Mouse (Mus musculus): Measurements from ENCODE around the gene Swi5. TPM values are rescaled to one million over a fixed set of nuclear protein-coding genes. Genes with fewer than 3 reads are reported as not detected.

Swi5 gene
- polyA plus RNA-seq, 2 experiments, result 100.0 to 130 TPM

GRCm38 (mm10) chr2:32236760-32237487, 51.0 kb downstream of the Swi5 start:
- H3K36me3 ChIP-seq (replicated peaks; ENCODE audit: control insufficient read depth, insufficient read depth, low read depth), result no peaks in the 10 kb centered on the region; the same call in none of the 2 replicates
- peaks cover 5 to 11% of the 10 kb centered on the region in 2 experiments; a peak in 3 of 4 replicates for H3K4me1 ChIP-seq (replicated peaks; ENCODE audit: control insufficient read depth in 2 of 2, insufficient read depth in 2 of 2, low read length in 1 of 2)
- ATAC-seq (ENCODE audit: insufficient read depth), result peak; percentile 42
- H3K4me3 ChIP-seq (ENCODE audit: insufficient read depth in 1 of 2, low read depth in 2 of 2, low read length in 2 of 2), result peak overlapping the region; percentile 73 to 77
- peak overlapping the region; percentile 50 for H3K27ac ChIP-seq
- no peaks in the 10 kb centered on the region for H3K9me3 ChIP-seq (ENCODE audit: control insufficient read depth, low read length)
- H3K9ac ChIP-seq (replicated peaks), result peak overlapping the region; percentile 81
- TF ChIP-seq EP300 (IDR thresholded peaks at IDR 0.05; ENCODE audit: low read depth) (no peak), CTCF (IDR thresholded peaks at IDR 0.05; ENCODE audit: low read depth) (peak; percentile 57; the same call in 1 of the 2 replicates)
- H3K4me2 ChIP-seq (ENCODE audit: low read depth), result peak overlapping the region; percentile 91
- no peaks in the 10 kb centered on the region for H3K27me3 ChIP-seq (ENCODE audit: control insufficient read depth, insufficient read depth, low read length)
- peak; percentile 54 to 64 (median 56) for DNase-seq (ENCODE audit: low read depth in 3 of 3, low spot score in 3 of 3)
- under 1% methylated on average over 20 of the region's 20 CpGs for WGBS (ENCODE audit: insufficient replicate concordance)

- H3K9me3 ChIP-seq (ENCODE audit: control insufficient read depth, low read length), result no peaks in the 10 kb centered on the region
- no peaks in the 10 kb centered on the region for H3K27me3 ChIP-seq (ENCODE audit: control insufficient read depth, insufficient read depth, low read length)
- peak within 1 kb of the TSS; percentile 50 for H3K27ac ChIP-seq
- DNase-seq (ENCODE audit: low read depth in 3 of 3, low spot score in 3 of 3) (peak; percentile 89 to 90 (median 89)), ATAC-seq (ENCODE audit: insufficient read depth) (peak; percentile 92)
- under 1% methylated on average over 54 of the region's 54 CpGs for WGBS (ENCODE audit: insufficient replicate concordance)
- TF ChIP-seq CTCF (IDR thresholded peaks at IDR 0.05; ENCODE audit: low read depth) (no peak; the same call in 1 of the 2 replicates), EP300 (IDR thresholded peaks at IDR 0.05; ENCODE audit: low read depth) (no peak)
- peak within 1 kb of the TSS; percentile 73 to 81 for H3K4me3 ChIP-seq (ENCODE audit: insufficient read depth in 1 of 2, low read depth in 2 of 2, low read length in 2 of 2)
- H3K4me2 ChIP-seq (ENCODE audit: low read depth), result peak within 1 kb of the TSS; percentile 91
- H3K9ac ChIP-seq (replicated peaks), result peak within 1 kb of the TSS; percentile 81
- no peaks in the 10 kb centered on the region; the same call in 1 of the 2 replicates for H3K36me3 ChIP-seq (replicated peaks; ENCODE audit: control insufficient read depth, insufficient read depth, low read depth)
- H3K4me1 ChIP-seq (replicated peaks; ENCODE audit: control insufficient read depth in 2 of 2, insufficient read depth in 2 of 2, low read length in 1 of 2), result peaks cover 5 to 11% of the 10 kb centered on the region in 2 experiments; a peak in 3 of 4 replicates
Observed at GRCm38 (mm10) chr2:32235886-32236759, 51.8 kb downstream of the Swi5 start, which contains the start of gene Pomt1. Pomt1 (plus strand) TSS chr2:32236590.

- H3K4me2 ChIP-seq (ENCODE audit: low read depth), result peak overlapping the region; percentile 91
- no peak for DNase-seq (ENCODE audit: low read depth in 3 of 3, low spot score in 3 of 3)
- no peaks in the 10 kb centered on the region; the same call in 1 of the 2 replicates for H3K36me3 ChIP-seq (replicated peaks; ENCODE audit: control insufficient read depth, insufficient read depth, low read depth)
- H3K9ac ChIP-seq (replicated peaks), result peak overlapping the region; percentile 69
- WGBS (ENCODE audit: insufficient replicate concordance), result 22% methylated on average over 7 of the region's 7 CpGs
- no peaks in the 10 kb centered on the region for H3K9me3 ChIP-seq (ENCODE audit: control insufficient read depth, low read length)
- H3K27me3 ChIP-seq (ENCODE audit: control insufficient read depth, insufficient read depth, low read length), result no peaks in the 10 kb centered on the region
- peak overlapping the region; percentile 73 to 81 for H3K4me3 ChIP-seq (ENCODE audit: insufficient read depth in 1 of 2, low read depth in 2 of 2, low read length in 2 of 2)
- H3K27ac ChIP-seq, result no peak overlapping the region; the same call in 1 of the 2 replicates
- ATAC-seq (ENCODE audit: insufficient read depth), result no peak
- TF ChIP-seq CTCF (IDR thresholded peaks at IDR 0.05; ENCODE audit: low read depth), result no peak
- no peak for TF ChIP-seq EP300 (IDR thresholded peaks at IDR 0.05; ENCODE audit: low read depth)
- peaks cover 5 to 11% of the 10 kb centered on the region in 2 experiments; a peak in 3 of 4 replicates for H3K4me1 ChIP-seq (replicated peaks; ENCODE audit: control insufficient read depth in 2 of 2, insufficient read depth in 2 of 2, low read length in 1 of 2)
Observed at GRCm38 (mm10) chr2:32235433-32235832, 52.4 kb downstream of the Swi5 start.

Small RNAs within 50 kb of the gene (microRNA-seq; reads per million reads assigned to microRNA genes)
- not detected for gene Gm23363
- gene Mir199b, result 60.0 reads per million, percentile 42 among the genes with 10 or more reads in this experiment

Other genes starting within 250 kb of the Swi5 start
- 7.8 and 8.9 TPM in 2 replicates for gene Fam78a, start 203.2 kb downstream of the Swi5 start, polyA plus RNA-seq (2012; rRNA removed)
- 9.8 and 12.5 TPM in 2 replicates for gene Fam78a, start 203.2 kb downstream of the Swi5 start, polyA plus RNA-seq (2014; fragmentation: Nextera tagmentation; extraction: Ambion mirVana)
- 1.4 TPM in 2 replicates for gene Plpp7, start 192.5 kb downstream of the Swi5 start, polyA plus RNA-seq (2012; rRNA removed)
- gene Plpp7, start 192.5 kb downstream of the Swi5 start, polyA plus RNA-seq (2014; fragmentation: Nextera tagmentation; extraction: Ambion mirVana), result 1.1 and 1.4 TPM in 2 replicates
- gene Prrc2b, start 137.0 kb downstream of the Swi5 start, polyA plus RNA-seq (2012; rRNA removed), result 6.7 and 7.6 TPM in 2 replicates
- 6.2 and 10.6 TPM in 2 replicates for gene Prrc2b, start 137.0 kb downstream of the Swi5 start, polyA plus RNA-seq (2014; fragmentation: Nextera tagmentation; extraction: Ambion mirVana)
- gene Pomt1, start 51.5 kb downstream of the Swi5 start, polyA plus RNA-seq (2012; rRNA removed), result 9.6 and 10.1 TPM in 2 replicates
- gene Pomt1, start 51.5 kb downstream of the Swi5 start, polyA plus RNA-seq (2014; fragmentation: Nextera tagmentation; extraction: Ambion mirVana), result 10.1 and 12.1 TPM in 2 replicates
- 17.7 and 19.8 TPM in 2 replicates for gene Uck1, start 27.9 kb downstream of the Swi5 start, polyA plus RNA-seq (2012; rRNA removed)
- gene Uck1, start 27.9 kb downstream of the Swi5 start, polyA plus RNA-seq (2014; fragmentation: Nextera tagmentation; extraction: Ambion mirVana), result 21.5 and 21.8 TPM in 2 replicates
- 10.0 and 13.0 TPM in 2 replicates for gene Golga2, start 691 bp downstream of the Swi5 start, polyA plus RNA-seq (2012; rRNA removed)
- gene Golga2, start 691 bp downstream of the Swi5 start, polyA plus RNA-seq (2014; fragmentation: Nextera tagmentation; extraction: Ambion mirVana), result 6.9 and 7.6 TPM in 2 replicates
- gene Ciz1, start 64.3 kb upstream of the Swi5 start, polyA plus RNA-seq (2012; rRNA removed), result 40.3 and 43.3 TPM in 2 replicates
- gene Ciz1, start 64.3 kb upstream of the Swi5 start, polyA plus RNA-seq (2014; fragmentation: Nextera tagmentation; extraction: Ambion mirVana), result 13.1 and 13.9 TPM in 2 replicates
- 2.9 and 4.0 TPM in 2 replicates for gene Dnm1, start 65.3 kb upstream of the Swi5 start, polyA plus RNA-seq (2012; rRNA removed)
- 0.43 and 0.56 TPM in 2 replicates for gene Dnm1, start 65.3 kb upstream of the Swi5 start, polyA plus RNA-seq (2014; fragmentation: Nextera tagmentation; extraction: Ambion mirVana)
- gene 1110008P14Rik, start 93.9 kb upstream of the Swi5 start, polyA plus RNA-seq (2012; rRNA removed), result 32.6 and 39.6 TPM in 2 replicates
- 38.7 and 40.8 TPM in 2 replicates for gene 1110008P14Rik, start 93.9 kb upstream of the Swi5 start, polyA plus RNA-seq (2014; fragmentation: Nextera tagmentation; extraction: Ambion mirVana)
- 29.8 and 30.2 TPM in 2 replicates for gene Lcn2, start 100.2 kb upstream of the Swi5 start, polyA plus RNA-seq (2012; rRNA removed)
- 41.1 and 65.1 TPM in 2 replicates for gene Lcn2, start 100.2 kb upstream of the Swi5 start, polyA plus RNA-seq (2014; fragmentation: Nextera tagmentation; extraction: Ambion mirVana)
- gene Ptges2, start 107.8 kb upstream of the Swi5 start, polyA plus RNA-seq (2012; rRNA removed), result 7.9 and 11.6 TPM in 2 replicates
- 11.4 and 14.0 TPM in 2 replicates for gene Ptges2, start 107.8 kb upstream of the Swi5 start, polyA plus RNA-seq (2014; fragmentation: Nextera tagmentation; extraction: Ambion mirVana)
- gene Naif1, start 162.4 kb upstream of the Swi5 start, polyA plus RNA-seq (2012; rRNA removed), result 1.3 and 1.4 TPM in 2 replicates
- gene Naif1, start 162.4 kb upstream of the Swi5 start, polyA plus RNA-seq (2014; fragmentation: Nextera tagmentation; extraction: Ambion mirVana), result 1.6 and 2.0 TPM in 2 replicates
- gene Slc25a25, start 163.4 kb upstream of the Swi5 start, polyA plus RNA-seq (2012; rRNA removed), result 5.4 and 6.0 TPM in 2 replicates
- 5.5 and 7.0 TPM in 2 replicates for gene Slc25a25, start 163.4 kb upstream of the Swi5 start, polyA plus RNA-seq (2014; fragmentation: Nextera tagmentation; extraction: Ambion mirVana)
- 0.88 and 1.0 TPM in 2 replicates for gene Fam102a, start 247.3 kb upstream of the Swi5 start, polyA plus RNA-seq (2012; rRNA removed)
- gene Fam102a, start 247.3 kb upstream of the Swi5 start, polyA plus RNA-seq (2014; fragmentation: Nextera tagmentation; extraction: Ambion mirVana), result 0.91 and 1.1 TPM in 2 replicates